Mouse (Mus musculus) neural tube, embryonic 10.5 days (tissue): Measurements from ENCODE around the gene Stx11.
"Not testable (repeated sequence)": the region's sequence is repeated elsewhere in the genome, so short reads cannot be mapped to it uniquely, and the experiment has no call there.

Experiments used
- DNase-seq: peaks from one replicate; pipeline ENCODE4 v3.0.0-alpha.2; 2017; ENCODE audit warnings: low spot score; ENCODE audit errors: extremely low spot score

The Stx11 gene

GRCm38 (mm10) chr10:12961546-12961945 lies 2.6 kb downstream of the Stx11 start:
- no peak for DNase-seq

DNA sequence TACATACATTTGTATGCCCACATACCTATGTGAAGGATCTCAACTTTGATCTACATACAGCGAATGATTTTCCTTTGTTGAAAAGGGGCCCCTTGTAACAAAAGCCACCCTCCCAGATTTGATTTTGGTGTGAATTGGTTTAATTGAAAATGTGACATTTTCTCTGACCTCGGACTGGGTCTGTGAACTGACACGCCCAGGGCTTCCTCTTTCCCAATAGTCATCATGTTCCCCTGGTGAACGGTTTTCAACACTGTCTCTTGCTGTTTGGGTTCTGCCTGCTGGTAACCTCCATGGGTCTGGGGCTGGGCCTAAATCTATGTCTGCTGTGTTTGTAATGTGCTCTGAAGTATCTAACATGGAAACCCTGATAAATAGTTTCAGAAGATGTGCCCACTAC lies 6.8 kb downstream of the Stx11 start:
- DNase-seq = no peak

DNA sequence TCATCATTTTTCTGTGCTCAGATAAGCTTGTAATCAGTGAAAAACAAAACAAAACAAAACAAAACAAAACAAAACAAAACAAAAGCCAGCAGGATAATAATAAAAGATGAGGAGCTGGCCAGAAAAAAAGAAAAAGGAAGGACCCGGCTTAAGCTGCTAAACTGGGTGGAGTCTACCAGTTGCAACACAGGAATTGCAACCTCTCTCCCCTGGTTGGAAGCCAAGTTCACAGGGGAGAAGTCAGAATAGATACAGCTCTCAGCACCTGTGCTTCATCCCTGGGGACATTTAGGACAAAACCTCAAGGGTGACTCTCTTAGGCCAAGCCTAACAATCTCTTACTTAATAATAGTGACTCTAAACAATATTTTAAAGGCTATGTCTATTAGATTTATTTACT lies 8.3 kb downstream of the Stx11 start:
- DNase-seq = no peak

DNA sequence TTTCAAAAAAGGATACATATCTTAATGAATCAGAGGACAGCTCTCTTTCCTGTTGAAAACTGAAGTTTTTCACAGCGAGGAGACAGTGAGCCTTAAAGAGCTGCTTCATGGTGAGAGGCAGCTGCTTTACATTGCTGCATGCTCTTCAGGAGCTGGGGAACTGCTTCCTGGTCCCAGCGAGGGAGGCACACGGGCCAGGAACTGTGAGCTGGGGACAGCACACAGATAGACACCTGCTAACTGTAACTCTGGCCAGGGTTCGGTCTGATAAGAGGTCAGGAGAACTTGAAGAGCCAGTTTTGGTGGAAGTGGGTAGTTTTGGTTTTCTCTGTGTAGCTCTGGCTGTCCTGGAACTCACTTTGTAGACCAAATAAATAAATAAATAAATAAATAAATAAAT lies 12.7 kb downstream of the Stx11 start:
- DNase-seq = not testable (repeated sequence)

DNA sequence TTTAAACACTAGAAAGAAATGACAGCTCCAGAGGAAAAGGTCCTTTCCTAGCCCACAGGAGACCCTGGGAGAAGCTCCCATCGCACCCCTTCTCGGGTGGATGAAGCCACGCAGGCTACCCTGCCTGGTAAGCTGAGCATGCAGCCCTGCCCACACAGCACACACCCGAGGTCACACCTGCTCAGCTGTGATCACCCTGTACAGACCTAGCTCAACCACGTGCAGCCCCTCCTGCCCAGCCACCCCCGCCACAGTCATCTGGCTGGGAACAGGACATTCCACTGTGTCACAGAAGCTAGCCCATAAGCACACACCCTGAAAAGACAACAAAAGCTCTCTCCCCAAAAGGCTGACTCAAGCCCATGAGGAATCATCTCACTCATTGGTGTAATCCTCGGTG lies 14.8 kb downstream of the Stx11 start:
- no peak for DNase-seq

DNA sequence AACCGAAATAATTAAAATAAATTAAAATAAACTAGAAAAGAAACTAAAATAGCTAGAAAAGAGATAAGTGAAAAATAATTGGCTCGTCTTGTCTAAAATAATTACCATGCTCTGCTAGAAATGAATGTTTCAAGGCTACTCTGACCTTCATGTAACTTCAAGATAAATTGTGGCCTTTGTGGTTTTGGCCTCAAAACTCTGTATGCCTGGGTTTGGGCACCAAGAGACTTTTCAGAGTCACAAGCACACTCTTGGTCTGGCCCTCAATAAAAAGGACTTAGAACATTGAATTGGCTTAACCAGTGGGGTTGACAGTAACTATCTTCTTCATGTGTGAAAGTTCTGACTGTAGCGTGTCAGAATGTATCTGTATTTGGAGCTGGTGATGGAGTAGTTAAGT lies 16.5 kb downstream of the Stx11 start:
- DNase-seq = no peak

DNA sequence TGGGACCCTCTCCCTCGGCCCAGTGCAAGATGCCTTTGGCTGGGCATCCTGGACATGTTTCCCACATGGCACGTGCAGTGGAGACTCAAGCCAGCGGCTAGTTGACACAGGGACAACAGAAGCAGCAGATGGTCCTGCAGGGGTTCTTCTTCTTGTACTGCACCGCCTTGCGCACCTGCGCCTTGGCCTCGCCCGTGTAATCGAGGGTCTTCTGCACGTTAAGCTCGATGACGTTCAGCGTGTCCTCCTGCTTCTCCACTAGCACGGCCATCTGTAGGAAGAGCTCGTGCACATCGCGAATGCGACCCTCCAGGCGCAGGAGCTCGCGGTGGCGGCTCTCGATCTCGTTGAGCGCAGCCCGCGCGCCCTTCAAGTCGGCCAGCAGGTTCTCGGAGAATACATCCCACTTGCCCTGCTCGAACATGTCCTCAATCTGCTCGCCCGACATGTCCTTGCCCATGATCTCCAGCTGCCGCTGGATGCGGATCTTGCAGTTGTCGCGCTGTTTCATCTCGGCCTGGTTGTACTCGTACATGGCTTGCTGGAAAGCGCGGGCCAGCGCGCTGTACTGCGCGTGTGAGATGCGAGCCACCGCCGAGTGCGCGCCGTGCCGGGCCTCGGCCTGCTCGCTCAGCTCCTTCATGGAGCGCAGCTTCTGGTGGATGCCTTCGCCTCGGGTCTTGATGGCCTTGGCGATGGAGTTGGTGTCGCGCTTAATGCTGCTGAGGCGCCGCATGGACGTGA lies 22.9 kb downstream of the Stx11 start:
- peak; percentile 72 for DNase-seq

DNA sequence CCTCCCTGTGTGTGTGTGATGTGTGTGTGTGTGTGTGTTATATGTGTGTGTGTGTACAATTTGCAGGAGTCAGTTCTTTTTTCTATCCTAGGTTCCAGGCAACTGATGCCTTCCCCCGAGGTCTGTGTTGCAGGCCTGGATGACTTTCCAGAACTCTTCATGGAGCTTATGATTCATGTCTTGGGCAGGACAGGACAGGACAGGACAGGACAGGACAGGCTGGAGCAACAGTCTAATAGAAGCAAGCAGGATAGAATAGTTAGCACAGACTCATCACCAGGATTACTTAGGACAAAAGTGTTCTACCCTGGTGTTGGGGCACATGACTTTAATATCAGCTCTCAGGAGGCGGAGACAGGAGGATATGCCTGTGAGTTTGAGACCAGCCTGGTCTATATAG lies 25.3 kb downstream of the Stx11 start:
- DNase-seq = no peak

DNA sequence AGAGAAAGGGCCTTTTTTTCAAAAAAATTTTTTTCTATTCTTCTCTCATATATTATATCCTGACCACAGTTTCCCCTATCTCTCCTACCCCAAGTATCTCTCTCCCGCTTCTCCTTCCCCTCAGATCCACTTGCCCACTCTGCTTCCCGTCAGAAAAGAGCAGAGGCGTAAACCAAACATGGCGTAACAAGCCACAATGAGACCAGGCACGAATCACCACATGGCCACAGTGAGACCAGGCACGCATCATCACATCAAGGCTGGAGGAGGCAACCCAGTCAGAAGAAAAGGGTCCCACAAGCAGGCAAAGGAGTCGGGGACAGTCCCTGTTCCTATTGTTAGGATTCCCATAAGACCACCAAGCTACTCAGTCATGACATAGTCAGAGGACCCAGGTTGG lies 28.0 kb downstream of the Stx11 start:
- no peak for DNase-seq

- no peak for DNase-seq
Measured at GRCm38 (mm10) chr10:12935575-12935974, 28.5 kb downstream of the Stx11 start.

GRCm38 (mm10) chr10:12931492-12932400 lies 32.4 kb downstream of the Stx11 start:
- no peak for DNase-seq

- DNase-seq = no peak
Measured at GRCm38 (mm10) chr10:12930351-12930905, 33.7 kb downstream of the Stx11 start.

DNA sequence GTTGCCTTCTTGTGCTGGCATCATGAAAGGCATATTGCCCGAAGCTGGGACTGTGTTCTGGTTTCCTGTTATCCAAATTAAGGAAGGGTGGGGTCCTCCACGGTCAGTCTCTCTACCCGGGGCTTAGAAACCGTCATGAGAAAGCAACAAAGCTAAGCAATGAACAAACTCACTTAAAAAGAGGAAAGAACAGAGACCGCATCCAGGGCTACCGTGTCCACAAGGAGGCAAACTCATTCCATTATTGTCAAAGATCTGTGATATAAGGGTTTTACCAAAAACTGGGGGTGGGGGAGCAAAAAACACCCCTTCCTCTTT lies 34.3 kb downstream of the Stx11 start:
- DNase-seq = no peak

DNA sequence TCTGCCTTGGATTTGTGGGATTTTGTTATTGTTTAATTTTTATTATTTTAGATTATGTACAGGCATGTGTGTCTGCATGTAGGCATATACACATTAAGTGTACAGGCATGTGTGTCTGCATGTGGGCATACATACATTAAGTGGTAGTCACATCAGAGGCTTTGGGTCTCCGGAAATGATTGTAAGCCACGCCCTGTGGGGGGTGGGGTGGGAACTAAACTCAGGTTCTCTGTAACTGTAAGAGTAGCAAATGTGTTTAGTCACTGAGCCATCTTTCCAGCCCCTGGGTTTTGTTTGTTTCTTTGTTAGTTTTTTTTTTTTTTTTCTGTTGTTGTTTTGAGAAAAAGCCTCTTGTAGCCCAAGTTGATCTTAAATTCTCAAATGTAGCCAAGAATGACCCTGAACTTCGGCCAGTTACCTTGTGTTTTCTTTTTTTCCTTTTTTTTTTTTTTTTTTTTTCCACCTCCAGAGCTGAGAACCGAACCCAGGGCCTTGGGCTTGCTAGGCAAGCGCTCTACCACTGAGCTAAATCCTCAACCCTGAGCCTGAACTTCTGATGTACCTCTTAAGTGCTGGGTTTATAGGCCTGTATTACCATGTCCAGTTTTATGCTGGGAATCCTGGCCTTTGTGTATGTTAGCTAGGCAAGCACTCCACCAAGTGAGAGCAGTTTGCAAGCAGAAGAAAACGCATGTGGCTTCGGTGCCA lies 34.8 kb downstream of the Stx11 start:
- no peak for DNase-seq

DNA sequence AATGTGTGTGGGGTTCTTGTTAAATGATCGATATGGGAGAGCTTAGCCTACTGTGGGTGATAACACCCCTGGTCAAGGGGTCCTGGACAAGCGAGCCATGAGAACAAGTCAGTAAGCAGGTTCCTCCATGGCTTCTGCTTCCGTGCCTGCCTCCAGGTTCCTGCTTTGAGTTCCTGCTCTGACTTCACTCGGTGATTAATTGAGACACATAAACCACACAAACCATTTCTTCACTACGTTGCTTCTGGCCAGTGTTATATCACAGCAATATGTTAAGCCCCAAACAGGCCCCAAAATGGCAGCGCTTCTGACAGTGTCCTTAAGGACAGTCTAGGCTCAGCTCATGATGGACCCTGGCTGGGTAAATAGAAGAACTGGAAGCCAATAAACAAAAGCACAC lies 35.9 kb downstream of the Stx11 start:
- DNase-seq = no peak

DNA sequence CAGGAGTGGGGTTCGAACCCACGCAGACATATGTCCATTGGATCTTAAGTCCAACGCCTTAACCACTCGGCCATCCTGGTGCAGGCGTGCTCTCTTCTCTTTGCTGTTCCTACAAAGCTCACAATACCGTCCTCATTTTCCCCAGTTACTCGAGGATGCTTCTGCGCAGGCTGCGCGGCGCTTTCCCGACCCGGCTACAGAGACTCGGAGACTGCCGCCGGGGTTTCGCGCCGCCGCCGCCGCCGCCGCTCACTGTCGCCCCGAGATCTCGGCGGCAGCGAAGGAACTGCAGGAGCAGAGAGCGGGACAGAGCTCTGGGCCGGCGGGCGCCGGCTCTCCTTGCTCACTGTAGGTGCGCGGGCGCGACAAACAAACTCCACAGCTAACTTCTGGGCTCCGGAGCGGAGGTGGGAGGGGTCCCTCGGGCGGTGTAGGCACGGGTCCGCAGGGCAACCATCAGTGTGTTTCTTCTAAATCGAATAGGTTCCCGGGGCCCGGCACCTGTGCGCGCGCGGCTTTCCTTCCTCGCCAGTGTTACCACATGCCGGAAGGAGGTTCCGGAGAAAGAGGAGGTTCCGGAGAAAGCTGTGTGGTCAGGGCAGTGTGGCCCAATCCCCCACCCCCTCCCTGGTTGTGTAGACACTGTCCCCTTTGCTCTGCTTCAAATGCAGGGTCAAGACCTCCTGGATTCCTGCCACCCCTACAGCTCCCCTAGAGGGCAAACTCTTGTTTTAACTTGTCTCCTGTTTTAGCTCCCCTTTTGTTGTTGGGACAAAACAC lies 41.3 kb downstream of the Stx11 start:
- peak; percentile 99 for DNase-seq

- DNase-seq = no peak
Measured at GRCm38 (mm10) chr10:12922077-12922573, 42.0 kb downstream of the Stx11 start.

DNA sequence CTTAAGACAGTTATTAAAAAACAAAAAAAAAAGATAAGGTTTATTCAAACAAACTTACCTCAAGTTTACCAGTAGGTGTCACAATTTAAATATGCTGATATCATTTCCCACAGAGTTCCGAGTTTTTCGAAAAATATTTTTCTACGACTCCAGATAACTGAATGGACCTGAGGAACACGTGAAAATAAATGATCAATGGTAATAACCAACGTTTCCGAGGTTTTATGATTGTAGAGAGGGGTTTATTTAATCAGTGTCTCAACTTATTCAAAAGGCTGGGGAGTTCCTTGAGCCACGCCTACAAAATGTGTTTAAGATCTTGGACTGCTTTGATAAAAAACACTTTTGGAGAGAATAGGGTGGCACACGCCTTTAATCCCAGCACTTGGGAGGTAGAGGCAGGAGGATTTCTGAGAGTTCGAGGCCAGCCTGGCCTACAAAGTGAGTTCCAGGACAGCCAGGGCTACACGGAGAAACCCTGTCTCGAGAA lies 42.5 kb downstream of the Stx11 start:
- DNase-seq = peak; percentile 23

DNA sequence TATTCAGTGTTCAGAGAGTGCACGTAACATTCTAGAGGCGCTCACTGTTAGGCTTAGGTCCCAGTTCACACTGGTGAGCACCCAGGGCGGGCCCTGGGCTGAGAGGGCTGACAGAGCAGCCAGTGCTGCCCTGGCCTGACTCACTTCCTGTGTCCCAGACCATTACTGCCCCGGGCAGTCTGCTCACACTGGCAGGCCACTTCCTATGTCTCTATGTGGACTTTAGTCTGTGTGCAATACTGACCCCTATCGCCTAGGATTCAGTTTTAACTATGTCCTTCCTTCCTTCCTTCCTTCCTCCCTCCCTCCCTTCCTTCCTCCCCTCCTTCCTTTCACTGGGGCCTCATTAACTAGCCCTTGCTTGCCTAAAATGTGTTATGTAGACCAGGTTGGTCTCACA lies 44.8 kb downstream of the Stx11 start:
- DNase-seq = no peak

DNA sequence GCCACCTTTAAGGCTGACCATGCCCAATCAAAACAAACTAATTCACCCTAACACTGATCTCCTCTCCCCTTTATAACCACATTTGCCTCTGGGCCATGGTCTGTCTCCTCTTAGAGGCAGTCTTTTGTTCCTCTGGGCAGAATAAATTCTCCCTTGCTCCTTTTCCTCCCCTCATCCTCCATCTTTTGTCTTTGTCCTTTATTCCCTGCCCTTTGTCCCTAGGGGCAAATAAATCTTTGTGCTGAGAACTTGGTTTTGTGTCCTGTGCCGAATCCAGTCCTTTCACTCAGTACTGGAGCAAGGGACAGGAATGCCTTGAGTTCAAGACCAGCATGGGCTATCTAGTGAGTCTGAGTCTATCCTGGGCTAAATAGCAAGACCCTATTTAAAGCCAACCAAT lies 46.5 kb downstream of the Stx11 start:
- DNase-seq = no peak

- DNase-seq = no peak
Measured at GRCm38 (mm10) chr10:12916376-12916775, 47.7 kb downstream of the Stx11 start.
